Mouse (Mus musculus) midbrain, postnatal 0 days (tissue): ENCODE data around the gene Vegfa. TPM values are rescaled to one million over a fixed set of nuclear protein-coding genes. Genes with fewer than 3 reads are reported as not detected.

Source experiments
- ATAC-seq: fragments of 200-750 bp; cut with Nextera tagmentation; 2 replicates; pipeline ENCODE4 v1.8.0; 2017; ENCODE audit warnings: moderate number of reproducible peaks, mild to moderate bottlenecking, moderate TSS enrichment, moderate library complexity; ENCODE audit not compliant: low FRiP score
- DNase-seq: peaks from one replicate; pipeline ENCODE4 v3.0.0-alpha.2; 2015; ENCODE audit warnings: low spot score
- H3K27ac ChIP-seq: fragments of 300-500 bp; sonication (generic); 2 replicates; pipeline ENCODE4 v1.5.1; 2014; ENCODE audit warnings: low read depth, mild to moderate bottlenecking, low read length, mixed read lengths
- H3K27me3 ChIP-seq: fragments of 300-500 bp; sonication (generic); 2 replicates; pipeline ENCODE4 v1.6.1; 2014; ENCODE audit warnings: low read length, control low read depth, mixed read lengths; ENCODE audit not compliant: insufficient read depth
- H3K36me3 ChIP-seq: fragments of 300-500 bp; sonication (generic); 2 replicates; pipeline ENCODE4 v1.6.1; 2014; ENCODE audit warnings: low read length, control low read depth, mixed read lengths; ENCODE audit not compliant: insufficient read depth
- H3K4me1 ChIP-seq: fragments of 300-500 bp; sonication (generic); 2 replicates; pipeline ENCODE4 v1.6.1; 2014; ENCODE audit warnings: mild to moderate bottlenecking, control low read depth, antibody characterized with exemption, low read length, mixed read lengths; ENCODE audit not compliant: insufficient read depth
- H3K4me2 ChIP-seq: fragments of 300-500 bp; sonication (generic); 2 replicates; pipeline ENCODE4 v1.6.1; 2014; ENCODE audit warnings: low read depth, mild to moderate bottlenecking, low read length, mixed read lengths; ENCODE audit not compliant: poor library complexity, severe bottlenecking
- H3K4me3 ChIP-seq: fragments of 300-500 bp; sonication (generic); 2 replicates; pipeline ENCODE4 v1.5.1; 2014; ENCODE audit warnings: low read depth, mild to moderate bottlenecking, low read length, moderate library complexity
- H3K9ac ChIP-seq: fragments of 300-500 bp; sonication (generic); replicated peaks from 2 replicates; pipeline ENCODE4 v1.6.1; 2014; ENCODE audit warnings: mild to moderate bottlenecking, low read length, moderate library complexity, mixed read lengths; ENCODE audit not compliant: poor library complexity, severe bottlenecking
- H3K9me3 ChIP-seq: fragments of 300-500 bp; sonication (generic); 2 replicates; pipeline ENCODE4 v1.6.1; 2016; ENCODE audit warnings: low read length, control low read depth
- CTCF ChIP-seq: IDR thresholded peaks from 2 replicates; pipeline ENCODE4 v1.5.1; 2016; ENCODE audit warnings: antibody characterized with exemption, mild to moderate bottlenecking
- WGBS: fragments of 180-500 bp; shearing (Covaris S2); extraction: QIAGEN DNeasy Blood & Tissue Kit; methylation state at CpG from one replicate; pipeline ENCODE4 v1.1.7; 2014; 5-methylcytosine and 5-hydroxymethylcytosine counted together
- polyA plus RNA-seq: library from polyadenylated mRNA; unstranded; fragments of >200 nt; fragmentation: Nextera tagmentation; extraction: Ambion mirVana; gene quantifications from 2 replicates; pipeline ENCODE4 v1.2.1, GENCODE M21; 2015
- total RNA-seq: library from RNA; depleted of rRNA; stranded (reverse); fragments of >200 nt; gene quantifications from 2 replicates; pipeline ENCODE4 v1.2.3, GENCODE M21; 2014

Vegfa gene
- total and polyA plus RNA-seq, 2 experiments from 2014 or later: 3.0 to 105 TPM

DNA sequence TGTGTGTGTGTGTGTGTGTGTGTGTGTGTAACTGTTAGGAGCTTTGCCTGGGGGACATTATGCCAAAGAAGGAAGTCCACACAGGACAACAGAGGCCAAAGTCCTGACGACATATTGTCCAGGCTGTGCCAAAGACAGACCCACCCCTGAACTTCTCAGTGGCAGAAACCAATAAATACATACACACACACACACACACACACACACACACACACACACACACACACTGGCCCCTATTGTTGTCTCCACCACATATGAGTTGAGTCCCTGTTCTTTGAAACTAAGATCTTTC is 44.0 kb upstream of the Vegfa start:
- no peak overlapping the region for H3K4me3 ChIP-seq
- 50% methylated on average over 1 of the region's 1 CpGs for WGBS
- no peaks in the 10 kb centered on the region for H3K4me1 ChIP-seq
- no peak for TF ChIP-seq CTCF
- no peak overlapping the region for H3K27ac ChIP-seq
- H3K9ac ChIP-seq: no peak overlapping the region
- no peaks in the 10 kb centered on the region for H3K9me3 ChIP-seq
- ATAC-seq (no peak), DNase-seq (no peak)
- no peaks in the 10 kb centered on the region for H3K36me3 ChIP-seq
- H3K27me3 ChIP-seq: no peaks in the 10 kb centered on the region
- no peak overlapping the region for H3K4me2 ChIP-seq

DNA sequence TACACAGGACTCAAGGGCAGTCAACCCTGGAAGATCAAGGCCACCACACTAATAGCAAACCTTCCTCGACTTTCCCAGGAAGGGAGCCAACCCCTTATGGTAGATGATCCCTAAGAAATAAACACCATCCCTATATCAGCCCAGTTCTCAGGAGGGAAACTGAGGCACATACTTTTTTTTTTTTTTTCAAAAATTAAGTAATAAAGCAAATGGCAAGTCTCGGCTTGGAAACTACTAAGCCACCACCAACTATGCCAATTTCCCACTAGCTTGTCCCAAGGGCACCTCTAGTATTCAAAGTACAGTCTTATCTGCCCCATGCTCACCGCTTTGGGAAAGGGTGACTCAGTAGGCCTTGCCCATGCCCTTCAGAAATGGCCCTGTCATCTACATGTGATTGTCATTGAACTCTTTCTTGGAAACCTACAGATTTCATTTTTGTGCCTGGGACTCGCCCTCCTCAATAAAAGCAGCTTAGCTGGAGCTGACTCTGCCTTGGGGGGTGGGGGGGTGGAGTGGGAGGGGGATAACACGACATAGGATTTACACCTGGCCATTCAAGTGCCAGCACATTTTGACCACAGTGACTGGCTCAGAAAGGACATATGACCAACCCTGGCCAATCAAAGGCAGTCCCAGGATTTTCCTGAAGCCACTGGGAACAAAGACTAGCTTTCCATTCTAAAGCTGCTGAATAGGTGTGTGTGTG is 43.5 kb upstream of the Vegfa start:
- no peak overlapping the region for H3K27ac ChIP-seq
- no peak overlapping the region for H3K4me3 ChIP-seq
- H3K36me3 ChIP-seq: no peaks in the 10 kb centered on the region
- ATAC-seq: no peak
- H3K27me3 ChIP-seq: no peaks in the 10 kb centered on the region
- no peaks in the 10 kb centered on the region for H3K4me1 ChIP-seq
- no peak overlapping the region for H3K4me2 ChIP-seq
- DNase-seq: no peak
- no peaks in the 10 kb centered on the region for H3K9me3 ChIP-seq
- TF ChIP-seq CTCF: no peak
- WGBS: 70% methylated on average over 5 of the region's 5 CpGs
- H3K9ac ChIP-seq: no peak overlapping the region

DNA sequence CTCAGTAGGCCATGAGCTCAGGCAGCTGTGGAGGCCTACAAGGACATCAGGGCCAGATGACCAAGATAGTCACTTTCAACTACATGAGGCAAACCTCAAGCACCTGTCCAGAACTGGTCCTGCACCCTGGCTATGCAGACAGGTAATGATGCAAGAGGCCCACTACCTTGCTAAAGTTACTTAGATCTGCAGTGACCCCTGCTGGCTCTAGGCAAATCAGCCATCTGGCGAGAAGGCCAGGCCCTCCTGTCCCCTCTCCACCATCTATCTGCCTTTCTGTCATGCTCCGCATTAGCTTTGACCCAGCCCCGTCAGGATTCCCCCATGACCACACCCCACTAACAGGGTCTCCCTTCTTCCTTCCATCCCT is 42.9 kb upstream of the Vegfa start:
- TF ChIP-seq CTCF: peak; percentile 42
- no peak overlapping the region for H3K4me2 ChIP-seq
- DNase-seq (peak; percentile 24), ATAC-seq (no peak)
- H3K4me1 ChIP-seq: no peaks in the 10 kb centered on the region
- H3K9ac ChIP-seq: no peak overlapping the region
- no peak overlapping the region for H3K27ac ChIP-seq
- H3K9me3 ChIP-seq: no peaks in the 10 kb centered on the region
- H3K27me3 ChIP-seq: no peaks in the 10 kb centered on the region
- no peak overlapping the region for H3K4me3 ChIP-seq
- WGBS: 78% methylated on average over 3 of the region's 3 CpGs
- H3K36me3 ChIP-seq: no peaks in the 10 kb centered on the region

- Histone ChIP-seq H3K27ac (no peak overlapping the region), H3K27me3 (no peaks in the 10 kb centered on the region), H3K4me2 (no peak overlapping the region), H3K9me3 (no peaks in the 10 kb centered on the region), H3K4me3 (no peak overlapping the region), H3K9ac (no peak overlapping the region), H3K4me1 (no peaks in the 10 kb centered on the region), H3K36me3 (no peaks in the 10 kb centered on the region)
- no peak for DNase-seq
- ATAC-seq: no peak
- TF ChIP-seq CTCF: no peak
- 78% methylated on average over 7 of the region's 7 CpGs for WGBS
Measured at GRCm38 (mm10) chr17:46074398-46075115, 42.4 kb upstream of the Vegfa start.

DNA sequence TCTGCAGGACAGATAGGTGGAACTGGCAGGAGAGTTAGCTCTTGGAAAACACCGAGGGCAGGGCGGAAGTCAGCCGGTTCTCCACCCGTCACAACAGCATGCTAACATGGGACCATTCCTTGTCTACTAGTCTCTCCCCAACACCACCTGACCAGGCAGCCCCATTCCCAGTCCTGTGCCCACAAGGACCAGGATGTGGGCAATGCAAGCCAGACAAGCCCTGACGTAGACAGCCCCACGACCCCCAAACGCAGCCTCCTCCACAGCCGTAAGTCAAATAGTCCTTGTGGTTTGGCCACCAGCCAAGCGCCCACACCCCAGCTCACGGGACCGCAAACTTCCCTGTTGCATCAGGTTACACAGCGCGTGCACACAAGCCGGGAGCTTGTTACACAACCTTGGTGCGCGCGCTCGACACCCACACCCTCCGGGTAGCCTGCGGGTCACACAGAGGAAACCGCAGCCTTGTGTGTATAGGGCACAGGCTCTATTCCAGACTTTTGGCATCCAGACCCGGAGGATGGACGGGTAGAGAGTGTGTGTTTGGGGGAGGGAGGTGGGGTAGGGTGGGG is 41.6 kb upstream of the Vegfa start:
- ATAC-seq (0 out of 2 replicates have a peak, but pooled peaks have one; percentile 31), DNase-seq (no peak)
- Histone ChIP-seq H3K4me2 (no peak overlapping the region), H3K36me3 (no peaks in the 10 kb centered on the region), H3K27ac (no peak overlapping the region), H3K27me3 (no peaks in the 10 kb centered on the region), H3K4me3 (no peak overlapping the region), H3K9me3 (no peaks in the 10 kb centered on the region), H3K4me1 (no peaks in the 10 kb centered on the region), H3K9ac (no peak overlapping the region)
- WGBS: 70% methylated on average over 23 of the region's 23 CpGs
- TF ChIP-seq CTCF: no peak

DNA sequence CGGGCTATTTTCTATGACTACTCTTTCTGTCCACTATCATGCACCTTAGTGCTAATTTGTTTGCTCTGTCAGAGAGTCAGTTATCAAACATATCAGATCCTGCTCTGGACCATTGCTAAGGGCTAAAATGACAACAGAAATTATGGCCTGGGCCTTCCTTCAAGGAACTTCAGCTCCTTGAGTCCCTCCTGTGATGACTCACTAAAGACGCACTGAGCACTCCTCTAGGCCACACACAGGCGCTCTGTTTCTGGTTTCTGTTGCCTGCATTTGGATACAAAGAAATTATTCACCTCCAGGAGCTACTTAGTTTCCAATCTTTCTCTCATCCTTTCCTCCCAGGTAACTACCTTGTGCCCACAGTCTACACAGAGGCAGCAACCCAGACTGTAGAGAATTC is 39.4 kb upstream of the Vegfa start:
- TF ChIP-seq CTCF: no peak
- 94% methylated on average over 3 of the region's 3 CpGs for WGBS
- Histone ChIP-seq H3K27ac (no peak overlapping the region), H3K27me3 (no peaks in the 10 kb centered on the region), H3K4me2 (no peak overlapping the region), H3K4me1 (no peaks in the 10 kb centered on the region), H3K4me3 (no peak overlapping the region), H3K9me3 (no peaks in the 10 kb centered on the region), H3K36me3 (no peaks in the 10 kb centered on the region), H3K9ac (no peak overlapping the region)
- ATAC-seq (no peak), DNase-seq (no peak)
